ENCODE assay signal across 36 mouse cellular contexts in the genomic region with DNA sequence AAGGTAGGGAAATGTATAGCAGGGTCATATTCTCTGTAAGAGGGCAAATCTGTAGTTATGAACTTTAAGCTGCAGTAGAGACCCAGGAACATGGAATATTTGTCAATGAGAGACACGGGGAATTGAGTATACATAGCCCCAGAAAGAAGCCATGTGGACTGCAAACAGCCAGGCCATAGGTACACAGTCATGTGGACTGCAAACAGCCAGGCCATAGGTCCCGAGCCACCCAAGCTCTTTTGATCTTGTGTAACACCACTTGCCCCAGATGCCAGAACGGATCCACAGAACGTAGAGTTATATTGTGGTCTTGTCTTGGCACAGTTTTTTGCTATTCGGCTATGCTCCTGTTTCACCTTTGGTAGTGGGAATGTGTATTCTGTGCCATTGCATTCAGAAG. TPM values are rescaled to one million over a fixed set of nuclear protein-coding genes. Genes with fewer than 3 reads are reported as not detected.
"Had no signal": no experiment of that assay in that cellular context is flagged by ENCODE, and none has a peak within 500 bp of the region (broad histone marks: within the 10 kb centered on the region; RNA-seq: fewer than 3 reads in every experiment).

No protein-coding gene starts in this region.

- DNase-seq: left cerebral cortex, postnatal 4 days; liver, embryonic 13.5 days; lung, adult 18-20 months; lung, adult 2 months; lung, embryonic 14.5 days; lung, postnatal 10 days; lung, postnatal 14 days; lung, postnatal 36 days; lung, postnatal 4 days; midbrain, embryonic 14.5 days had no signal

- H3K27me3 ChIP-seq: limb, embryonic 12.5 days; limb, embryonic 13.5 days; limb, embryonic 15.5 days; liver, embryonic 13.5 days; lung, embryonic 15.5 days; midbrain, embryonic 12.5 days; midbrain, embryonic 13.5 days; midbrain, embryonic 15.5 days; neural tube, embryonic 12.5 days had no signal

- H3K27ac ChIP-seq: left cerebral cortex, adult 2 months; limb, embryonic 10.5 days; limb, embryonic 12.5 days; limb, embryonic 13.5 days; limb, embryonic 15.5 days; liver, embryonic 13.5 days; liver, embryonic 14.5 days; liver, embryonic 15.5 days; lung, embryonic 15.5 days; macrophage; midbrain, embryonic 10.5 days; midbrain, embryonic 12.5 days; midbrain, embryonic 13.5 days; midbrain, embryonic 15.5 days; neural tube, embryonic 12.5 days had no signal

- ATAC-seq: lung, postnatal 0 days; midbrain, embryonic 13.5 days; midbrain, embryonic 15.5 days; midbrain, embryonic 16.5 days had no signal

- H3K4me1 ChIP-seq: limb, embryonic 10.5 days; limb, embryonic 12.5 days; limb, embryonic 13.5 days; limb, embryonic 15.5 days; liver, embryonic 13.5 days; liver, embryonic 15.5 days; lung, embryonic 15.5 days; megakaryocyte, embryonic 14.5 days; midbrain, embryonic 10.5 days; midbrain, embryonic 13.5 days; midbrain, embryonic 15.5 days; neural tube, embryonic 12.5 days had no signal

- H3K9me3 ChIP-seq: limb, embryonic 10.5 days; limb, embryonic 12.5 days; limb, embryonic 13.5 days; limb, embryonic 15.5 days; liver, embryonic 13.5 days; liver, embryonic 15.5 days; lung, embryonic 15.5 days; midbrain, embryonic 10.5 days; midbrain, embryonic 12.5 days; midbrain, embryonic 13.5 days; midbrain, embryonic 15.5 days; neural tube, embryonic 12.5 days had no signal

- H3K4me3 ChIP-seq: left cerebral cortex, adult 2 months; limb, embryonic 10.5 days; limb, embryonic 12.5 days; limb, embryonic 13.5 days; limb, embryonic 15.5 days; liver, embryonic 13.5 days; liver, embryonic 15.5 days; lung, embryonic 15.5 days; megakaryocyte, embryonic 14.5 days; midbrain, embryonic 10.5 days; midbrain, embryonic 12.5 days; midbrain, embryonic 13.5 days; midbrain, embryonic 15.5 days; myocyte; neural tube, embryonic 12.5 days had no signal

- H3K4me2 ChIP-seq: limb, embryonic 12.5 days; limb, embryonic 13.5 days; limb, embryonic 15.5 days; liver, embryonic 11.5 days; liver, embryonic 13.5 days; liver, embryonic 15.5 days; lung, embryonic 14.5 days; lung, embryonic 15.5 days; midbrain, embryonic 11.5 days; midbrain, embryonic 12.5 days; midbrain, embryonic 13.5 days; midbrain, embryonic 15.5 days; neural tube, embryonic 12.5 days had no signal

- H3K9ac ChIP-seq: limb, embryonic 12.5 days; limb, embryonic 13.5 days; limb, embryonic 15.5 days; liver, embryonic 13.5 days; liver, embryonic 14.5 days; liver, embryonic 15.5 days; lung, embryonic 14.5 days; lung, embryonic 15.5 days; midbrain, embryonic 12.5 days; midbrain, embryonic 13.5 days; midbrain, embryonic 15.5 days; neural tube, embryonic 12.5 days had no signal

- H3K36me3 ChIP-seq: limb, embryonic 10.5 days; limb, embryonic 12.5 days; limb, embryonic 13.5 days; limb, embryonic 15.5 days; liver, embryonic 13.5 days; liver, embryonic 15.5 days; lung, embryonic 15.5 days; midbrain, embryonic 10.5 days; midbrain, embryonic 12.5 days; midbrain, embryonic 13.5 days; midbrain, embryonic 15.5 days; neural tube, embryonic 12.5 days had no signal

RNA-seq across cellular contexts. Expression of gene Spaca7, which starts 11.0 kb away (rescaled TPM):
- polyA plus RNA-seq: limb, embryonic 10.5 days; limb, embryonic 11.5 days; limb, embryonic 12.5 days; limb, embryonic 13.5 days; limb, embryonic 14.5 days; limb, embryonic 15.5 days; liver, adult 2 months; liver, embryonic 11.5 days; liver, embryonic 13.5 days; liver, embryonic 14.5 days; liver, embryonic 15.5 days; lung, adult 2 months; lung, embryonic 14.5 days; lung, embryonic 15.5 days; lung, embryonic 16.5 days; lung, postnatal 0 days; macrophage; midbrain, embryonic 10.5 days; midbrain, embryonic 11.5 days; midbrain, embryonic 12.5 days; midbrain, embryonic 13.5 days; midbrain, embryonic 14.5 days; midbrain, embryonic 15.5 days; midbrain, embryonic 16.5 days; midbrain, postnatal 0 days; myocyte; neural tube, embryonic 11.5 days; neural tube, embryonic 12.5 days had no signal
